Mouse (Mus musculus) brain, embryonic 14.5 days (tissue): Measurements from ENCODE around the gene Mcm6.

ENCODE experiments used
- CTCF ChIP-seq: fragments of 200-500 bp; IDR thresholded peaks from 2 replicates; pipeline ENCODE4 v1.5.1; 2012; ENCODE audit warnings: inconsistent platforms, mild to moderate bottlenecking, moderate library complexity, borderline replicate concordance; ENCODE audit not compliant: insufficient read depth, insufficient read length; ENCODE audit errors: extremely low read depth
- POLR2A ChIP-seq: fragments of 200-500 bp; IDR thresholded peaks from 2 replicates; pipeline ENCODE4 v1.6.1; 2012; ENCODE audit warnings: mild to moderate bottlenecking, inconsistent platforms, borderline replicate concordance; ENCODE audit not compliant: poor library complexity, insufficient read depth, insufficient read length, severe bottlenecking; ENCODE audit errors: extremely low read depth

GRCm38 (mm10) chr1:128282924-128283323, 76.5 kb downstream of the Mcm6 start:
- TF ChIP-seq CTCF (no peak), POLR2A (no peak)
